In genomic region chr1:171410947-171411484, GRCm38 (mm10) we compare ENCODE assay signal across 8 mouse cellular contexts. TPM values are rescaled to one million over a fixed set of nuclear protein-coding genes. Genes with fewer than 3 reads are reported as not detected.
DNase-seq lines count a peak whose midpoint lies in the region; ATAC-seq lines count a peak whose summit lies in the region.

Gene Usf1, plus strand, starts transcription at chr1:171411313.

- peak; percentile 97 for DNase-seq in NIH3T3 (ENCODE audit: low read depth)
- peak; percentile 96 to 98 for DNase-seq in cerebellum, postnatal 10 days
- peak; percentile 90 to 94 for DNase-seq in frontal cortex, postnatal 10 days (ENCODE audit: low spot score in 2 of 2)
- peak; percentile 95 to 97 for DNase-seq in layer of hippocampus, postnatal 14 days (ENCODE audit: low spot score in 2 of 2)
- peak; percentile 96 for DNase-seq in lung, postnatal 14 days
- DNase-seq in retina, adult 2 months (ENCODE audit: low read depth, low spot score) = peak; percentile 91
- peak; percentile 94 to 96 for DNase-seq in thymus, postnatal 36 days

- no peaks in the 10 kb centered on the region for H3K9me3 ChIP-seq in hindbrain, embryonic 12.5 days (replicated peaks)

- H3K4me3 ChIP-seq in hindbrain, embryonic 12.5 days = peak within 1 kb of the TSS; percentile 98

- peak within 1 kb of the TSS; percentile 92 for H3K27ac ChIP-seq in hindbrain, embryonic 12.5 days

- H3K9ac ChIP-seq in hindbrain, embryonic 12.5 days = peak within 1 kb of the TSS; percentile 100

- ATAC-seq in hindbrain, embryonic 12.5 days (ENCODE audit: low FRiP score) = peak; percentile 97

- H3K27me3 ChIP-seq in hindbrain, embryonic 12.5 days = peaks cover 27% of the 10 kb centered on the region

- under 1% methylated on average over 36 of the region's 36 CpGs for WGBS in hindbrain, embryonic 12.5 days

- peaks cover 19% of the 10 kb centered on the region for H3K4me1 ChIP-seq in hindbrain, embryonic 12.5 days

- H3K36me3 ChIP-seq in hindbrain, embryonic 12.5 days = peaks cover 10% of the 10 kb centered on the region

- H3K4me2 ChIP-seq in hindbrain, embryonic 12.5 days (replicated peaks) = peak within 1 kb of the TSS; percentile 55

RNA-seq across cellular contexts. Expression of gene Usf1, which starts in this region (rescaled TPM):
- polyA plus RNA-seq in hindbrain, embryonic 12.5 days (2016; fragmentation: Nextera tagmentation; extraction: Ambion mirVana) = 175 and 182 TPM in 2 replicates
- total RNA-seq in layer of hippocampus, postnatal 14 days (2021) = 100 to 1,000 TPM; 129 to 135 TPM

Comparison
In these comparisons a context has a peak if more than half of its experiments do, and no peak if none do; other contexts are left out.
1. Peak in every context shown above with its lines: DNase-seq, ATAC-seq, H3K4me3 ChIP-seq and H3K27ac ChIP-seq.